Mouse (Mus musculus): Measurements from ENCODE around the gene Mfsd12. TPM values are rescaled to one million over a fixed set of nuclear protein-coding genes. Genes with fewer than 3 reads are reported as not detected.
A peak's percentile ranks its signal among the peaks of the same experiment; 100 is the strongest.

Gene Mfsd12
- polyA plus RNA-seq, 1 experiment from 2014 or later, result 13.1 TPM

GRCm38 (mm10) chr10:81329194-81329975 lies 27.9 kb upstream of the Mfsd12 start:
- ATAC-seq (ENCODE audit: low read depth) (no peak), DNase-seq (no peak)
- peaks cover 19% of the 10 kb centered on the region for H3K27me3 ChIP-seq
- peak overlapping the region; percentile 25 for H3K4me2 ChIP-seq
- peak overlapping the region; percentile 43 for H3K9ac ChIP-seq
- WGBS (ENCODE audit: insufficient replicate concordance), result 60% methylated on average over 10 of the region's 10 CpGs
- peak overlapping the region; percentile 72 for H3K27ac ChIP-seq
- H3K36me3 ChIP-seq, result peaks cover 30% of the 10 kb centered on the region
- H3K4me1 ChIP-seq (replicated peaks), result peaks cover 53% of the 10 kb centered on the region
- no peak overlapping the region; the same call in 1 of the 2 replicates for H3K4me3 ChIP-seq (replicated peaks)
- no peaks in the 10 kb centered on the region for H3K9me3 ChIP-seq (replicated peaks)

- H3K27me3 ChIP-seq, result peaks cover 21% of the 10 kb centered on the region
- H3K9ac ChIP-seq, result peak overlapping the region; percentile 43; the same call in 1 of the 2 replicates
- peaks cover 53% of the 10 kb centered on the region for H3K4me1 ChIP-seq (replicated peaks)
- H3K36me3 ChIP-seq, result peaks cover 24% of the 10 kb centered on the region
- H3K4me2 ChIP-seq, result peak overlapping the region; percentile 7; the same call in 1 of the 2 replicates
- WGBS (ENCODE audit: insufficient replicate concordance), result 64% methylated on average over 4 of the region's 4 CpGs
- ATAC-seq (ENCODE audit: low read depth) (no peak), DNase-seq (no peak)
- H3K9me3 ChIP-seq (replicated peaks), result no peaks in the 10 kb centered on the region
- H3K4me3 ChIP-seq (replicated peaks), result no peak overlapping the region
- peak overlapping the region; percentile 37 for H3K27ac ChIP-seq
Observed at GRCm38 (mm10) chr10:81330007-81330406, 27.3 kb upstream of the Mfsd12 start.

- DNase-seq (no peak), ATAC-seq (ENCODE audit: low read depth) (no peak)
- Histone ChIP-seq H3K9me3 (replicated peaks) (no peaks in the 10 kb centered on the region), H3K27ac (no peak overlapping the region), H3K4me1 (replicated peaks) (peaks cover 37% of the 10 kb centered on the region), H3K9ac (no peak overlapping the region), H3K4me2 (peak overlapping the region; percentile 24; the same call in 1 of the 2 replicates), H3K4me3 (replicated peaks) (no peak overlapping the region), H3K27me3 (peaks cover 26% of the 10 kb centered on the region), H3K36me3 (peaks cover under 1% of the 10 kb centered on the region)
- 48% methylated on average over 29 of the region's 29 CpGs for WGBS (ENCODE audit: insufficient replicate concordance)
Observed at GRCm38 (mm10) chr10:81332277-81332676, 25.0 kb upstream of the Mfsd12 start.

- no peak for ATAC-seq (ENCODE audit: low read depth)
- H3K9ac ChIP-seq, result no peak overlapping the region
- H3K27me3 ChIP-seq, result peaks cover 37% of the 10 kb centered on the region
- H3K4me1 ChIP-seq (replicated peaks), result peaks cover 25% of the 10 kb centered on the region
- no peak for DNase-seq
- H3K27ac ChIP-seq, result no peak overlapping the region
- 80% methylated on average over 11 of the region's 11 CpGs for WGBS (ENCODE audit: insufficient replicate concordance)
- no peaks in the 10 kb centered on the region for H3K9me3 ChIP-seq (replicated peaks)
- H3K36me3 ChIP-seq, result no peaks in the 10 kb centered on the region
- H3K4me2 ChIP-seq, result no peak overlapping the region
- H3K4me3 ChIP-seq (replicated peaks), result no peak overlapping the region
Observed at GRCm38 (mm10) chr10:81334324-81334723, 23.0 kb upstream of the Mfsd12 start.

GRCm38 (mm10) chr10:81335393-81336340 lies 21.6 kb upstream of the Mfsd12 start:
- H3K27me3 ChIP-seq, result peaks cover 37% of the 10 kb centered on the region
- ATAC-seq (ENCODE audit: low read depth) (no peak), DNase-seq (no peak)
- WGBS (ENCODE audit: insufficient replicate concordance), result 70% methylated on average over 18 of the region's 19 CpGs
- H3K27ac ChIP-seq, result no peak overlapping the region
- H3K9me3 ChIP-seq (replicated peaks), result no peaks in the 10 kb centered on the region
- no peak overlapping the region for H3K4me3 ChIP-seq (replicated peaks)
- no peak overlapping the region for H3K9ac ChIP-seq
- peaks cover 22% of the 10 kb centered on the region for H3K4me1 ChIP-seq (replicated peaks)
- no peaks in the 10 kb centered on the region for H3K36me3 ChIP-seq
- no peak overlapping the region for H3K4me2 ChIP-seq

GRCm38 (mm10) chr10:81336558-81336957 lies 20.7 kb upstream of the Mfsd12 start:
- H3K4me1 ChIP-seq (replicated peaks), result peaks cover 30% of the 10 kb centered on the region
- no peak overlapping the region for H3K4me2 ChIP-seq
- DNase-seq (no peak), ATAC-seq (ENCODE audit: low read depth) (no peak)
- 86% methylated on average over 4 of the region's 4 CpGs for WGBS (ENCODE audit: insufficient replicate concordance)
- no peak overlapping the region for H3K9ac ChIP-seq
- H3K36me3 ChIP-seq, result no peaks in the 10 kb centered on the region
- H3K9me3 ChIP-seq (replicated peaks), result no peaks in the 10 kb centered on the region
- H3K27ac ChIP-seq, result no peak overlapping the region
- no peak overlapping the region for H3K4me3 ChIP-seq (replicated peaks)
- peaks cover 43% of the 10 kb centered on the region for H3K27me3 ChIP-seq

DNA sequence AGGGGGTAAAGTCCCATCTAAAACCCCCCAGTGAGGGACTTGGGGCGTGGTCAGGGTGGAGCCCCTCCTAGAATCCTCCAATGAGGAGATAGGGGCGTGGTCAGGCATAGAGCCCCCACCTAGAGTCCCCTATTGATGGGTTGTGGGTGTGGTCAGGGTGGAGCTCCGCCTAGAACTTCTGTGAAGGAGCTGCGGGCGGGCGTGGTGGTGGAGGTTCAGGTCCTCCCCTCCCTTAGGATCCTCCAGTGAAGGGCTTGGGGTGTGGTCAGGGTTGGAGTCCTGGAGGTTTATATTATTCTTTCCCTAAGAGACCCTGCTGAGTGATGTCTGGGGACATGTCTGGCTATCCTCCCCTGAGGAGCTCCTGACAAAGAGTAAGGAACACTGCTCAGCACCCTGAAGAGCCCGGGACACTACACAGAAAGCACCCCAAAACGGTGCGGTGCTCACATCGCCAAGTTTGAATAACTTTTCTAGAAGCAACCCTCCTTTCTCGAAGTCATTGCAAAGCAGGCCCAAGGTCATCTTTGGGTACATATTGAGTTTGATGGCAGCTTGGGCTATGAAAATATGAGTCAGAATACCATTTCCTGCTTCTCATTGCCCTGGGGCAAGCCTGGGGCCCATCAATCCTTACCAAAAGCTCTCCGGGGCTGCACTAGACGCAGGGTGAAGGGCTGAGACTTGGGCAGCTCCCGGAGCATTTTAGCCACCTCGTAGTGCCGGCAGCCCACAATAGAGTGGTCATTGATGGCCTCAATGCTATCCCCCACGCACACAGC lies 16.5 kb upstream of the Mfsd12 start:
- H3K27me3 ChIP-seq, result peaks cover 62% of the 10 kb centered on the region
- WGBS (ENCODE audit: insufficient replicate concordance), result 39% methylated on average over 17 of the region's 17 CpGs

GRCm38 (mm10) chr10:81341333-81341949 lies 15.8 kb upstream of the Mfsd12 start:
- peak; percentile 48 for DNase-seq
- no peak for ATAC-seq (ENCODE audit: low read depth)
- H3K9ac ChIP-seq, result no peak overlapping the region; the same call in 1 of the 2 replicates
- no peaks in the 10 kb centered on the region for H3K36me3 ChIP-seq
- 30% methylated on average over 16 of the region's 16 CpGs for WGBS (ENCODE audit: insufficient replicate concordance)
- H3K9me3 ChIP-seq (replicated peaks), result no peaks in the 10 kb centered on the region
- no peak overlapping the region for H3K27ac ChIP-seq
- H3K4me3 ChIP-seq (replicated peaks), result no peak overlapping the region
- H3K27me3 ChIP-seq, result peaks cover 66% of the 10 kb centered on the region
- no peak overlapping the region for H3K4me2 ChIP-seq
- peaks cover 45% of the 10 kb centered on the region for H3K4me1 ChIP-seq (replicated peaks)

More for the DNA sequence above, 16.5 kb upstream of the Mfsd12 start:
- Histone ChIP-seq H3K4me3 (replicated peaks) (no peak overlapping the region), H3K9ac (no peak overlapping the region; the same call in 1 of the 2 replicates), H3K9me3 (replicated peaks) (no peaks in the 10 kb centered on the region), H3K36me3 (no peaks in the 10 kb centered on the region), H3K4me2 (no peak overlapping the region), H3K4me1 (replicated peaks) (peaks cover 39% of the 10 kb centered on the region), H3K27ac (no peak overlapping the region)
- DNase-seq, result peak; percentile 58
- ATAC-seq (ENCODE audit: low read depth), result peak; percentile 63

- Histone ChIP-seq H3K4me3 (replicated peaks) (peak within 1 kb of the TSS; percentile 57), H3K9ac (peak within 1 kb of the TSS; percentile 58), H3K9me3 (replicated peaks) (no peaks in the 10 kb centered on the region), H3K27ac (no peak within 1 kb of the TSS), H3K4me2 (peak within 1 kb of the TSS; percentile 69), H3K4me1 (replicated peaks) (peaks cover 58% of the 10 kb centered on the region), H3K27me3 (peaks cover 56% of the 10 kb centered on the region), H3K36me3 (peaks cover 4% of the 10 kb centered on the region; the same call in 1 of the 2 replicates)
- ATAC-seq (ENCODE audit: low read depth), result no peak
- 4% methylated on average over 66 of the region's 67 CpGs for WGBS (ENCODE audit: insufficient replicate concordance)
- DNase-seq, result no peak
Observed at GRCm38 (mm10) chr10:81342686-81343505, 14.4 kb upstream of the Mfsd12 start, which contains the start of gene Gipc3. Gene Gipc3 (minus strand): TSS chr10:81343266.

Measured in liver, embryonic 13.5 days (tissue).